Mouse (Mus musculus): ENCODE measurements around the gene Ints3. TPM values are rescaled to one million over a fixed set of nuclear protein-coding genes. Genes with fewer than 3 reads are reported as not detected.

Ints3 gene
- total and polyA plus RNA-seq, 3 experiments, result 15.2 to 26.3 (median 22.9) TPM

DNA sequence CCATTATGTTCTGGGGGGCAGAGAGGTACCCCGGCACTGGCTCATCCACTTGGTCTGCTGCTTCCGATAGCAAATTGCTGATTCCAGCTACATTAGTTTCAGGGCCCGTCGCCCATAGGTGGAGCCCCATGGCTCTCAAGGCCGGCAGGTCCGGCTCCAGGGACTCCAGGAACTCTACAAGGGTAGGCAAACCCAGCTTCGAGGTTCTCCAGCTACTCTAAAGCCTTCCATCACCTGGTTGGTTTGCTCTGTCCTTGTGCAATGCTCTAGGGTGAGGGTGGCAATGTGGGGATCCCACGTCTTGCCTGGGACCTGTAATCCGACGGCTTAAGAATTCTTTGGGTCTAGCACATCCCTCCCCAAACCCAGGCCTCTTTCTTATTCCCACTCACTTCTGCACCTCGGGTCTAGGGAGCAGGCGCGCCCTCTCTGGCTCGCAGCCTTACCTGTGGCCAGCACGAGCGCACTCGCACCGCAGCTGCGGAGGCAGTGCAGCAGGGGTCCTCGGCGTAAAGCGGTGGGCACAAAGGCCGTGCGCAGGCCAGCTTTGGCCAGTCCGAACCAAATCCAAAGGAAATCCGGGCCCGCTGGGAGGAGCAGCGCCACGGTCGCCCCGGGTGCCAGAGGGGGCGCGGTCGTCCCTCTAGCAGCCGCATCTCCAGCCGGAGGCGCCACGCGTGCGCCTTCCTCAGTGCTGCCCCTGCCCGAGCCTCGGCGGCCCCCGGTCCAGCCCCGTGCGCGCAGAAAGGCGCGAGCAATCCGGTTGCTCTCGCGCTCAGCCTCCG lies 44.5 kb downstream of the Ints3 start:
- no peaks in the 10 kb centered on the region for H3K36me3 ChIP-seq (ENCODE audit: control insufficient read depth, insufficient read depth, low read length)
- H3K4me1 ChIP-seq (ENCODE audit: control insufficient read depth, insufficient read depth, low read length), result peaks cover 6% of the 10 kb centered on the region
- H3K27ac ChIP-seq, result peak overlapping the region; percentile 6
- H3K4me3 ChIP-seq, result peak overlapping the region; percentile 63
- TF ChIP-seq CTCF (IDR thresholded peaks at IDR 0.05) (peak; percentile 34), EP300 (IDR thresholded peaks at IDR 0.05; ENCODE audit: insufficient read depth, low read depth, low read length) (no peak)
- 11% methylated on average over 53 of the region's 53 CpGs for WGBS
- H3K27me3 ChIP-seq (ENCODE audit: control insufficient read depth, insufficient read depth, low read length), result no peaks in the 10 kb centered on the region
- peak; percentile 46 to 47 for DNase-seq
- intact Hi-C loops (cut with DNase I), result no loop called here
- H3K9ac ChIP-seq (ENCODE audit: low read depth, low read length), result peak overlapping the region; percentile 56
- no peaks in the 10 kb centered on the region for H3K79me2 ChIP-seq (replicated peaks; ENCODE audit: control insufficient read depth, insufficient read depth, low read length)

DNA sequence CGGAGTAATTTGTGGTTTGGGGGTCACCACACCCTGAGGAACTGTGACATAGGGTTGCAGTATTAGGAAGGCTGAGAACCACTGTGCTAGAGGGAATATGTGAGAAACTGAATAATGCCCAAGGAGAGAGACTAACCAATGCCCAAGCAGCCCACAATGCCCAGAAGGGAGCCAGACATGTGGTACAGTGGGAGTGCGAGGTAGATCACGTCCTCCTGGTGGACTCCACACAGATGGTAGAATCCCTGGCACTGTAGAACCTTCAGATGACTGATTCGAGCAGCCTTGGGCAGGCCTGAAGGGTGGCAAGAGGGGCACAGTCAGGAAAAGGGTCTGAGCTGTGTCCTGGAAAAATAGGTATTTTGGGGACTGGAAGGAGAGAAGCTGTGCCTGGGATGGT lies 45.2 kb downstream of the Ints3 start:
- H3K27me3 ChIP-seq (ENCODE audit: control insufficient read depth, insufficient read depth, low read length), result no peaks in the 10 kb centered on the region
- no peaks in the 10 kb centered on the region for H3K36me3 ChIP-seq (ENCODE audit: control insufficient read depth, insufficient read depth, low read length)
- H3K4me3 ChIP-seq, result no peak overlapping the region
- no peak overlapping the region for H3K9ac ChIP-seq (ENCODE audit: low read depth, low read length)
- no peak overlapping the region for H3K27ac ChIP-seq
- no peak for TF ChIP-seq EP300 (IDR thresholded peaks at IDR 0.05; ENCODE audit: insufficient read depth, low read depth, low read length)
- TF ChIP-seq CTCF (IDR thresholded peaks at IDR 0.05), result no peak
- TF ChIP-seq POLR2A (IDR thresholded peaks at IDR 0.05; ENCODE audit: insufficient read depth, low read depth, low read length), result no peak
- WGBS, result 91% methylated on average over 4 of the region's 4 CpGs
- H3K4me1 ChIP-seq (ENCODE audit: control insufficient read depth, insufficient read depth, low read length), result peaks cover 6% of the 10 kb centered on the region
- H3K79me2 ChIP-seq (replicated peaks; ENCODE audit: control insufficient read depth, insufficient read depth, low read length), result no peaks in the 10 kb centered on the region
- no peak for DNase-seq
- intact Hi-C loops (cut with DNase I), result no loop called here

GRCm38 (mm10) chr3:90387483-90387882 lies 45.9 kb downstream of the Ints3 start:
- no peaks in the 10 kb centered on the region for H3K79me2 ChIP-seq (replicated peaks; ENCODE audit: control insufficient read depth, insufficient read depth, low read length)
- intact Hi-C loops (cut with DNase I), result no loop called here
- WGBS, result 40% methylated on average over 11 of the region's 11 CpGs
- peaks cover 6% of the 10 kb centered on the region for H3K4me1 ChIP-seq (ENCODE audit: control insufficient read depth, insufficient read depth, low read length)
- no peaks in the 10 kb centered on the region for H3K36me3 ChIP-seq (ENCODE audit: control insufficient read depth, insufficient read depth, low read length)
- H3K9ac ChIP-seq (ENCODE audit: low read depth, low read length), result no peak overlapping the region
- DNase-seq, result no peak
- TF ChIP-seq CTCF (IDR thresholded peaks at IDR 0.05) (no peak), POLR2A (IDR thresholded peaks at IDR 0.05; ENCODE audit: insufficient read depth, low read depth, low read length) (no peak), EP300 (IDR thresholded peaks at IDR 0.05; ENCODE audit: insufficient read depth, low read depth, low read length) (no peak)
- H3K4me3 ChIP-seq, result no peak overlapping the region
- H3K27me3 ChIP-seq (ENCODE audit: control insufficient read depth, insufficient read depth, low read length), result no peaks in the 10 kb centered on the region
- H3K27ac ChIP-seq, result no peak overlapping the region

GRCm38 (mm10) chr3:90386817-90387216 lies 46.6 kb downstream of the Ints3 start:
- 96% methylated on average over 10 of the region's 10 CpGs for WGBS
- Histone ChIP-seq H3K36me3 (ENCODE audit: control insufficient read depth, insufficient read depth, low read length) (no peaks in the 10 kb centered on the region), H3K4me3 (no peak overlapping the region), H3K4me1 (ENCODE audit: control insufficient read depth, insufficient read depth, low read length) (peaks cover 6% of the 10 kb centered on the region), H3K27me3 (ENCODE audit: control insufficient read depth, insufficient read depth, low read length) (no peaks in the 10 kb centered on the region), H3K79me2 (replicated peaks; ENCODE audit: control insufficient read depth, insufficient read depth, low read length) (no peaks in the 10 kb centered on the region), H3K9ac (ENCODE audit: low read depth, low read length) (no peak overlapping the region), H3K27ac (no peak overlapping the region)
- DNase-seq, result no peak
- TF ChIP-seq EP300 (IDR thresholded peaks at IDR 0.05; ENCODE audit: insufficient read depth, low read depth, low read length), result no peak
- TF ChIP-seq POLR2A (IDR thresholded peaks at IDR 0.05; ENCODE audit: insufficient read depth, low read depth, low read length), result no peak
- no peak for TF ChIP-seq CTCF (IDR thresholded peaks at IDR 0.05)
- intact Hi-C loops (cut with DNase I), result no loop called here

DNA sequence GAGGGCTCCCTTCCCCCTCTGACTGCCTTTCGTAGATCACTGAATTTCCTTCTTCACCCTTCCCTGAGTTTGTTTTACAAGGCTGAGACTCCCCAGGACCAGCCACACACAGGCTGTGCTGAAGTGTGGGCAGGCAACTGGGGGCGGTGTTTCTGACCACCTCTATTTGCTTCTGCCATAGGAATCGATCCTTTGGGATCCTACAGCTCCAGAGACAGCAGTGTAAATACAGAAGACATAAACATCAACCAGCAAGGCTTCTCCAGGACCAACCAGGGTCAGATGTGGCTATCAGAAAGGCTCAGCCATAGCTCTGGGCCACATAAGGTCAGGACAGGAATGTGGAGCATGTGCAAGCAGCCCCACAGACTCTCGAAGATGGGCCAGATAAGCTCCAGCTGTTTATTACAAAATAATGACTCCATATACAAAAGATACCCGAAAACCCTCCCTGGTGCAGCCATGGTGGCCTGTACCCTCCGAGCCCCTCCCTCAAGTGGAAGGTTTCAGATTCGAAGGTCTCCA lies 48.5 kb downstream of the Ints3 start:
- H3K27me3 ChIP-seq (ENCODE audit: control insufficient read depth, insufficient read depth, low read length), result no peaks in the 10 kb centered on the region
- DNase-seq, result no peak
- no peak overlapping the region for H3K4me3 ChIP-seq
- no peaks in the 10 kb centered on the region for H3K36me3 ChIP-seq (ENCODE audit: control insufficient read depth, insufficient read depth, low read length)
- no peak overlapping the region for H3K27ac ChIP-seq
- WGBS, result 78% methylated on average over 7 of the region's 7 CpGs
- TF ChIP-seq CTCF (IDR thresholded peaks at IDR 0.05) (no peak), EP300 (IDR thresholded peaks at IDR 0.05; ENCODE audit: insufficient read depth, low read depth, low read length) (no peak), POLR2A (IDR thresholded peaks at IDR 0.05; ENCODE audit: insufficient read depth, low read depth, low read length) (no peak)
- intact Hi-C loops (cut with DNase I), result no loop called here
- H3K4me1 ChIP-seq (ENCODE audit: control insufficient read depth, insufficient read depth, low read length), result peaks cover under 1% of the 10 kb centered on the region; the same call in 1 of the 2 replicates
- H3K79me2 ChIP-seq (replicated peaks; ENCODE audit: control insufficient read depth, insufficient read depth, low read length), result no peaks in the 10 kb centered on the region
- no peak overlapping the region for H3K9ac ChIP-seq (ENCODE audit: low read depth, low read length)

DNA sequence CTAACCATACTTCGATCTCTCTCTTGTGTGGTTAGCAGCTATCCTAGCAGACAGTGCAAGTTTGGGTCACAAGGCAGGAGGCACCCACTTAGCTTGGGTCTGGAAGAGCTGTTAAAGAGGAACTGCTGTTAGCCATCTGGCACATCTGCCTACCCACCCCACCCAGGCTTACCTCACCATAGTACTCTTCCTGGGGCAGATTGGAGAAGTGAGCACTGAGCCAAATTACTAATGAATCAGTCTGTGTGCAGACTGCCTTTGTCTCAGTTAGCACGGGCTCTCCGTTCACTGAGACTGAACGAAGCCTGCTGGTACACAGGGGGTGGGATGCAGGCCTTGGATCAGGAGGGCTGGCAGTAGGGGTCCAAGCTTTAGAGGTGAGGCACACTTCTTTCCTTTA lies 49.7 kb downstream of the Ints3 start:
- intact Hi-C loops (cut with DNase I), result no loop called here
- Histone ChIP-seq H3K27me3 (ENCODE audit: control insufficient read depth, insufficient read depth, low read length) (no peaks in the 10 kb centered on the region), H3K79me2 (replicated peaks; ENCODE audit: control insufficient read depth, insufficient read depth, low read length) (no peaks in the 10 kb centered on the region), H3K4me1 (ENCODE audit: control insufficient read depth, insufficient read depth, low read length) (no peaks in the 10 kb centered on the region; the same call in 1 of the 2 replicates), H3K4me3 (no peak overlapping the region), H3K27ac (no peak overlapping the region), H3K9ac (ENCODE audit: low read depth, low read length) (no peak overlapping the region), H3K36me3 (ENCODE audit: control insufficient read depth, insufficient read depth, low read length) (no peaks in the 10 kb centered on the region)
- TF ChIP-seq EP300 (IDR thresholded peaks at IDR 0.05; ENCODE audit: insufficient read depth, low read depth, low read length) (no peak), CTCF (IDR thresholded peaks at IDR 0.05) (no peak), POLR2A (IDR thresholded peaks at IDR 0.05; ENCODE audit: insufficient read depth, low read depth, low read length) (no peak)
- peak in 1 of 2 experiments; percentile 26 for DNase-seq
- 86% methylated on average over 4 of the region's 4 CpGs for WGBS
